Mouse (Mus musculus): Measurements from ENCODE around the gene L2hgdh. TPM values are rescaled to one million over a fixed set of nuclear protein-coding genes. Genes with fewer than 3 reads are reported as not detected.
A peak's percentile ranks its signal among the peaks of the same experiment; 100 is the strongest.

The L2hgdh gene
- polyA plus RNA-seq, 1 experiment from 2014 or later: 17.3 TPM

- no peak for ATAC-seq (replicated peaks; ENCODE audit: insufficient number of reproducible peaks, low FRiP score, low TSS enrichment, low read depth)
- no peak for DNase-seq (ENCODE audit: low spot score)
- WGBS: 85% methylated on average over 5 of the region's 5 CpGs
- Histone ChIP-seq H3K4me1 (ENCODE audit: control insufficient read depth, insufficient read depth, low read length) (no peaks in the 10 kb centered on the region), H3K27ac (replicated peaks; ENCODE audit: low read depth, low read length) (no peak overlapping the region), H3K4me3 (ENCODE audit: low read depth, low read length) (no peak overlapping the region), H3K27me3 (ENCODE audit: control insufficient read depth, insufficient read depth, low read length) (no peaks in the 10 kb centered on the region), H3K4me2 (ENCODE audit: low read depth, low read length) (no peak overlapping the region), H3K36me3 (replicated peaks; ENCODE audit: control insufficient read depth, insufficient read depth, low read depth, low read length) (no peaks in the 10 kb centered on the region), H3K9ac (replicated peaks; ENCODE audit: low read length) (no peak overlapping the region), H3K9me3 (replicated peaks; ENCODE audit: control insufficient read depth, low read length) (no peaks in the 10 kb centered on the region)
Observed at GRCm38 (mm10) chr12:69744138-69744537, 19.5 kb upstream of the L2hgdh start.

GRCm38 (mm10) chr12:69741965-69742364 is 17.3 kb upstream of the L2hgdh start:
- Histone ChIP-seq H3K4me3 (ENCODE audit: low read depth, low read length) (no peak overlapping the region), H3K36me3 (replicated peaks; ENCODE audit: control insufficient read depth, insufficient read depth, low read depth, low read length) (no peaks in the 10 kb centered on the region), H3K4me1 (ENCODE audit: control insufficient read depth, insufficient read depth, low read length) (no peaks in the 10 kb centered on the region), H3K27me3 (ENCODE audit: control insufficient read depth, insufficient read depth, low read length) (no peaks in the 10 kb centered on the region), H3K27ac (replicated peaks; ENCODE audit: low read depth, low read length) (no peak overlapping the region), H3K4me2 (ENCODE audit: low read depth, low read length) (no peak overlapping the region), H3K9ac (replicated peaks; ENCODE audit: low read length) (no peak overlapping the region), H3K9me3 (replicated peaks; ENCODE audit: control insufficient read depth, low read length) (no peaks in the 10 kb centered on the region)
- WGBS: 60% methylated on average over 5 of the region's 5 CpGs
- DNase-seq (ENCODE audit: low spot score): no peak
- no peak for ATAC-seq (replicated peaks; ENCODE audit: insufficient number of reproducible peaks, low FRiP score, low TSS enrichment, low read depth)

- 79% methylated on average over 3 of the region's 3 CpGs for WGBS
- DNase-seq (ENCODE audit: low spot score): no peak
- H3K9ac ChIP-seq (replicated peaks; ENCODE audit: low read length): no peak overlapping the region
- no peaks in the 10 kb centered on the region for H3K36me3 ChIP-seq (replicated peaks; ENCODE audit: control insufficient read depth, insufficient read depth, low read depth, low read length)
- H3K4me3 ChIP-seq (ENCODE audit: low read depth, low read length): no peak overlapping the region
- no peak for ATAC-seq (replicated peaks; ENCODE audit: insufficient number of reproducible peaks, low FRiP score, low TSS enrichment, low read depth)
- no peaks in the 10 kb centered on the region for H3K4me1 ChIP-seq (ENCODE audit: control insufficient read depth, insufficient read depth, low read length)
- H3K27me3 ChIP-seq (ENCODE audit: control insufficient read depth, insufficient read depth, low read length): no peaks in the 10 kb centered on the region
- H3K27ac ChIP-seq (replicated peaks; ENCODE audit: low read depth, low read length): no peak overlapping the region
- H3K4me2 ChIP-seq (ENCODE audit: low read depth, low read length): no peak overlapping the region
- H3K9me3 ChIP-seq (replicated peaks; ENCODE audit: control insufficient read depth, low read length): no peaks in the 10 kb centered on the region
Observed at GRCm38 (mm10) chr12:69733923-69734322, 9.2 kb upstream of the L2hgdh start.

GRCm38 (mm10) chr12:69733518-69733917 is 8.8 kb upstream of the L2hgdh start:
- H3K4me1 ChIP-seq (ENCODE audit: control insufficient read depth, insufficient read depth, low read length): no peaks in the 10 kb centered on the region
- no peak for ATAC-seq (replicated peaks; ENCODE audit: insufficient number of reproducible peaks, low FRiP score, low TSS enrichment, low read depth)
- H3K9me3 ChIP-seq (replicated peaks; ENCODE audit: control insufficient read depth, low read length): no peaks in the 10 kb centered on the region
- peak; percentile 78 for DNase-seq (ENCODE audit: low spot score)
- H3K4me2 ChIP-seq (ENCODE audit: low read depth, low read length): no peak overlapping the region
- no peak overlapping the region for H3K4me3 ChIP-seq (ENCODE audit: low read depth, low read length)
- WGBS: 15% methylated on average over 2 of the region's 2 CpGs
- H3K27me3 ChIP-seq (ENCODE audit: control insufficient read depth, insufficient read depth, low read length): no peaks in the 10 kb centered on the region
- H3K27ac ChIP-seq (replicated peaks; ENCODE audit: low read depth, low read length): no peak overlapping the region
- no peaks in the 10 kb centered on the region for H3K36me3 ChIP-seq (replicated peaks; ENCODE audit: control insufficient read depth, insufficient read depth, low read depth, low read length)
- H3K9ac ChIP-seq (replicated peaks; ENCODE audit: low read length): no peak overlapping the region

- H3K36me3 ChIP-seq (replicated peaks; ENCODE audit: control insufficient read depth, insufficient read depth, low read depth, low read length): no peaks in the 10 kb centered on the region
- H3K4me3 ChIP-seq (ENCODE audit: low read depth, low read length): no peak overlapping the region
- no peak overlapping the region for H3K27ac ChIP-seq (replicated peaks; ENCODE audit: low read depth, low read length)
- H3K9ac ChIP-seq (replicated peaks; ENCODE audit: low read length): no peak overlapping the region
- H3K4me2 ChIP-seq (ENCODE audit: low read depth, low read length): no peak overlapping the region
- no peak for DNase-seq (ENCODE audit: low spot score)
- H3K9me3 ChIP-seq (replicated peaks; ENCODE audit: control insufficient read depth, low read length): no peaks in the 10 kb centered on the region
- WGBS: 38% methylated on average over 5 of the region's 5 CpGs
- no peaks in the 10 kb centered on the region for H3K27me3 ChIP-seq (ENCODE audit: control insufficient read depth, insufficient read depth, low read length)
- ATAC-seq (replicated peaks; ENCODE audit: insufficient number of reproducible peaks, low FRiP score, low TSS enrichment, low read depth): no peak
- H3K4me1 ChIP-seq (ENCODE audit: control insufficient read depth, insufficient read depth, low read length): no peaks in the 10 kb centered on the region
Observed at GRCm38 (mm10) chr12:69732221-69732620, 7.5 kb upstream of the L2hgdh start.

- no peaks in the 10 kb centered on the region for H3K27me3 ChIP-seq (ENCODE audit: control insufficient read depth, insufficient read depth, low read length)
- no peak overlapping the region for H3K27ac ChIP-seq (replicated peaks; ENCODE audit: low read depth, low read length)
- 68% methylated on average over 1 of the region's 1 CpGs for WGBS
- ATAC-seq (replicated peaks; ENCODE audit: insufficient number of reproducible peaks, low FRiP score, low TSS enrichment, low read depth): no peak
- H3K36me3 ChIP-seq (replicated peaks; ENCODE audit: control insufficient read depth, insufficient read depth, low read depth, low read length): no peaks in the 10 kb centered on the region
- DNase-seq (ENCODE audit: low spot score): no peak
- no peak overlapping the region for H3K9ac ChIP-seq (replicated peaks; ENCODE audit: low read length)
- H3K4me3 ChIP-seq (ENCODE audit: low read depth, low read length): no peak overlapping the region
- H3K4me2 ChIP-seq (ENCODE audit: low read depth, low read length): no peak overlapping the region
- H3K4me1 ChIP-seq (ENCODE audit: control insufficient read depth, insufficient read depth, low read length): no peaks in the 10 kb centered on the region
- no peaks in the 10 kb centered on the region for H3K9me3 ChIP-seq (replicated peaks; ENCODE audit: control insufficient read depth, low read length)
Observed at GRCm38 (mm10) chr12:69730306-69730705, 5.6 kb upstream of the L2hgdh start.

GRCm38 (mm10) chr12:69729246-69729645 is 4.6 kb upstream of the L2hgdh start:
- DNase-seq (ENCODE audit: low spot score) (no peak), ATAC-seq (replicated peaks; ENCODE audit: insufficient number of reproducible peaks, low FRiP score, low TSS enrichment, low read depth) (no peak)
- Histone ChIP-seq H3K4me3 (ENCODE audit: low read depth, low read length) (no peak overlapping the region), H3K9ac (replicated peaks; ENCODE audit: low read length) (no peak overlapping the region), H3K9me3 (replicated peaks; ENCODE audit: control insufficient read depth, low read length) (no peaks in the 10 kb centered on the region), H3K27ac (replicated peaks; ENCODE audit: low read depth, low read length) (no peak overlapping the region), H3K4me1 (ENCODE audit: control insufficient read depth, insufficient read depth, low read length) (no peaks in the 10 kb centered on the region), H3K27me3 (ENCODE audit: control insufficient read depth, insufficient read depth, low read length) (no peaks in the 10 kb centered on the region), H3K4me2 (ENCODE audit: low read depth, low read length) (no peak overlapping the region), H3K36me3 (replicated peaks; ENCODE audit: control insufficient read depth, insufficient read depth, low read depth, low read length) (no peaks in the 10 kb centered on the region)
- WGBS: 84% methylated on average over 1 of the region's 1 CpGs

GRCm38 (mm10) chr12:69724018-69724710 is 509 bp downstream of the L2hgdh start:
- peak overlapping the region; percentile 79 for H3K4me2 ChIP-seq (ENCODE audit: low read depth, low read length)
- 3% methylated on average over 24 of the region's 24 CpGs for WGBS
- peak overlapping the region; percentile 55 for H3K9ac ChIP-seq (replicated peaks; ENCODE audit: low read length)
- H3K36me3 ChIP-seq (replicated peaks; ENCODE audit: control insufficient read depth, insufficient read depth, low read depth, low read length): peaks cover 4% of the 10 kb centered on the region
- H3K27me3 ChIP-seq (ENCODE audit: control insufficient read depth, insufficient read depth, low read length): no peaks in the 10 kb centered on the region
- peak overlapping the region; percentile 69 for H3K4me3 ChIP-seq (ENCODE audit: low read depth, low read length)
- no peaks in the 10 kb centered on the region for H3K4me1 ChIP-seq (ENCODE audit: control insufficient read depth, insufficient read depth, low read length)
- H3K9me3 ChIP-seq (replicated peaks; ENCODE audit: control insufficient read depth, low read length): peaks cover 4% of the 10 kb centered on the region; the same call in 1 of the 2 replicates
- H3K27ac ChIP-seq (replicated peaks; ENCODE audit: low read depth, low read length): no peak overlapping the region
- DNase-seq (ENCODE audit: low spot score): peak; percentile 6
- ATAC-seq (replicated peaks; ENCODE audit: insufficient number of reproducible peaks, low FRiP score, low TSS enrichment, low read depth): 0 out of 2 replicates have a peak, but pooled peaks have one; percentile 3

Measured in embryonic facial prominence, embryonic 11.5 days (tissue).